In genomic region chr12:82223126-82223815, GRCm38 (mm10) we compare ENCODE assay signal across 14 mouse cellular contexts. TPM values are rescaled to one million over a fixed set of nuclear protein-coding genes. Genes with fewer than 3 reads are reported as not detected.
A peak's percentile ranks its signal among the peaks of the same experiment; 100 is the strongest.
DNase-seq lines count a peak whose midpoint lies in the region; ATAC-seq lines count a peak whose summit lies in the region.
"Had no signal": no experiment of that assay in that cellular context is flagged by ENCODE, and none has a peak within 500 bp of the region (broad histone marks: within the 10 kb centered on the region; RNA-seq: fewer than 3 reads in every experiment).

No protein-coding gene starts in this region.

- WGBS in kidney, embryonic 15.5 days, result 51% methylated on average over 9 of the region's 9 CpGs
- 28% methylated on average over 9 of the region's 9 CpGs for WGBS in liver, embryonic 16.5 days (ENCODE audit: insufficient replicate concordance)

- ATAC-seq in kidney, embryonic 15.5 days (replicated peaks; ENCODE audit: low FRiP score), result no peak
- peak; percentile 32 for ATAC-seq in liver, embryonic 16.5 days (ENCODE audit: low read depth)
- ATAC-seq: hindbrain, embryonic 16.5 days; Patski had no signal

- H3K4me3 ChIP-seq in kidney, embryonic 15.5 days (replicated peaks), result no peak overlapping the region
- H3K4me3 ChIP-seq in liver, embryonic 16.5 days (ENCODE audit: low read depth, low read length), result no peak overlapping the region
- H3K4me3 ChIP-seq: embryonic facial prominence, embryonic 15.5 days; forebrain, embryonic 12.5 days; midbrain, embryonic 10.5 days had no signal

- peak; percentile 54 for DNase-seq in A20 (ENCODE audit: low read depth, low spot score)
- DNase-seq in B cell, adult 2 months, result peak; percentile 35 to 43
- no peak for DNase-seq in urinary bladder, postnatal 36 days (ENCODE audit: low spot score in 2 of 2)
- DNase-seq in gastrocnemius, postnatal 4 days (ENCODE audit: low spot score in 2 of 2), result no peak
- no peak for DNase-seq in frontal cortex, postnatal 14 days (ENCODE audit: low spot score in 2 of 2)
- DNase-seq: cerebellum, adult 18-20 months; heart, postnatal 36 days had no signal

- peaks cover 66% of the 10 kb centered on the region for H3K4me1 ChIP-seq in kidney, embryonic 15.5 days
- peaks cover 25% of the 10 kb centered on the region for H3K4me1 ChIP-seq in liver, embryonic 16.5 days (ENCODE audit: control insufficient read depth, low read depth, low read length)

- H3K27ac ChIP-seq in kidney, embryonic 15.5 days, result 0 out of 2 replicates have a peak overlapping the region, but pooled peaks have one; percentile 35
- H3K27ac ChIP-seq in liver, embryonic 16.5 days (ENCODE audit: low read length), result no peak overlapping the region; the same call in 1 of the 2 replicates
- H3K27ac ChIP-seq: embryonic facial prominence, embryonic 15.5 days; forebrain, embryonic 12.5 days; midbrain, embryonic 10.5 days had no signal

- H3K9me3 ChIP-seq in kidney, embryonic 15.5 days (replicated peaks), result no peaks in the 10 kb centered on the region
- no peaks in the 10 kb centered on the region for H3K9me3 ChIP-seq in liver, embryonic 16.5 days (replicated peaks; ENCODE audit: control insufficient read depth, low read length)
- H3K9me3 ChIP-seq: embryonic facial prominence, embryonic 15.5 days; forebrain, embryonic 12.5 days; midbrain, embryonic 10.5 days had no signal

- H3K9ac ChIP-seq in kidney, embryonic 15.5 days, result no peak overlapping the region
- no peak overlapping the region for H3K9ac ChIP-seq in liver, embryonic 16.5 days (ENCODE audit: low read depth, low read length)
- H3K9ac ChIP-seq: embryonic facial prominence, embryonic 15.5 days; forebrain, embryonic 12.5 days had no signal

- no peaks in the 10 kb centered on the region for H3K36me3 ChIP-seq in kidney, embryonic 15.5 days
- no peaks in the 10 kb centered on the region for H3K36me3 ChIP-seq in liver, embryonic 16.5 days (ENCODE audit: control insufficient read depth, insufficient read depth)
- H3K36me3 ChIP-seq: embryonic facial prominence, embryonic 15.5 days; forebrain, embryonic 12.5 days; midbrain, embryonic 10.5 days had no signal

- H3K4me2 ChIP-seq in kidney, embryonic 15.5 days, result no peak overlapping the region
- peak overlapping the region; percentile 45 for H3K4me2 ChIP-seq in liver, embryonic 16.5 days (ENCODE audit: low read depth, low read length)
- H3K4me2 ChIP-seq: embryonic facial prominence, embryonic 15.5 days; forebrain, embryonic 12.5 days had no signal

- no peaks in the 10 kb centered on the region for H3K27me3 ChIP-seq in kidney, embryonic 15.5 days
- H3K27me3 ChIP-seq in liver, embryonic 16.5 days (ENCODE audit: control insufficient read depth, insufficient read depth, low read depth, low read length), result no peaks in the 10 kb centered on the region
- H3K27me3 ChIP-seq: embryonic facial prominence, embryonic 15.5 days; forebrain, embryonic 12.5 days; Patski had no signal

RNA-seq across cellular contexts. Expression of gene Sipa1l1, which starts 54.2 kb away (rescaled TPM):
- 38.1 and 39.8 TPM in 2 replicates for polyA plus RNA-seq in kidney, embryonic 15.5 days (2015; fragmentation: Nextera tagmentation; extraction: Ambion mirVana)
- polyA plus RNA-seq in liver, embryonic 16.5 days (2015; fragmentation: Nextera tagmentation; extraction: Ambion mirVana), result 4.0 and 4.2 TPM in 2 replicates
- 10 to 100 TPM; 26.8 to 32.9 TPM for total RNA-seq in gastrocnemius, postnatal 4 days (2021)

Comparison
In these comparisons a context has a peak if more than half of its experiments do, and no peak if none do; other contexts are left out.
1. DNase-seq: peak in A20 (single experiment) and B cell, adult 2 months (2 of 2); none in urinary bladder, postnatal 36 days (0 of 2), gastrocnemius, postnatal 4 days (0 of 2) and frontal cortex, postnatal 14 days (0 of 2).